Mouse (Mus musculus): ENCODE data around the gene D430019H16Rik.

GRCm38 (mm10) chr12:105420476-105420875, 33.2 kb upstream of the D430019H16Rik start:
- TF ChIP-seq CTCF (IDR thresholded peaks at IDR 0.05; ENCODE audit: borderline replicate concordance, insufficient read depth, low read depth, low read length) (no peak), POLR2A (IDR thresholded peaks at IDR 0.05; ENCODE audit: borderline replicate concordance, insufficient read depth, low read length) (no peak)

All from cerebellum, adult 2 months (tissue).